Mouse (Mus musculus) CH12.LX (cell line): ENCODE data around the gene Prom2.

Source experiments
- BHLHE40 ChIP-seq: IDR thresholded peaks from 2 replicates; pipeline ENCODE4 v1.6.1; 2011; ENCODE audit warnings: mild to moderate bottlenecking, low read depth, low read length, improper control_type of control experiment
- CTCF ChIP-seq, 2 experiments: IDR thresholded peaks in 1 of 2; conservative IDR thresholded peaks in 1 of 2; 2 replicates each; pipeline ENCODE4 v1.5.1; 2011 to 2012; ENCODE audit warnings: low read depth in 2 of 2, low read length in 2 of 2, improper control_type of control experiment in 1 of 2, inconsistent platforms in 1 of 2, mild to moderate bottlenecking in 1 of 2, moderate library complexity in 1 of 2
- E2F4 ChIP-seq: IDR thresholded peaks from 2 replicates; pipeline ENCODE4 v1.6.1; 2011; ENCODE audit warnings: low read depth, low read length, improper control_type of control experiment; ENCODE audit not compliant: insufficient replicate concordance
- ELF1 ChIP-seq: IDR thresholded peaks from 2 replicates; pipeline ENCODE4 v1.6.1; 2014; ENCODE audit warnings: low read depth, mild to moderate bottlenecking, inconsistent platforms, low read length, improper control_type of control experiment
- EP300 ChIP-seq: IDR thresholded peaks from 2 replicates; pipeline ENCODE4 v1.6.1; 2011; ENCODE audit warnings: low read length, improper control_type of control experiment
- HCFC1 ChIP-seq: IDR thresholded peaks from 2 replicates; pipeline ENCODE4 v1.6.1; 2012; ENCODE audit warnings: low read depth, mild to moderate bottlenecking, inconsistent platforms, low read length, improper control_type of control experiment
- MAFK ChIP-seq: IDR thresholded peaks from 2 replicates; pipeline ENCODE4 v1.6.1; 2011; ENCODE audit warnings: low read length, improper control_type of control experiment; ENCODE audit not compliant: insufficient replicate concordance
- MAX ChIP-seq: IDR thresholded peaks from 2 replicates; pipeline ENCODE4 v1.6.1; 2011; ENCODE audit warnings: low read length, improper control_type of control experiment
- POLR2A ChIP-seq: IDR thresholded peaks from 2 replicates; pipeline ENCODE4 v1.6.1; 2011; ENCODE audit warnings: low read depth, mild to moderate bottlenecking, improper control_type of control experiment, low read length
- TBP ChIP-seq: conservative IDR thresholded peaks from 2 replicates; pipeline ENCODE4 v1.6.1; 2011; ENCODE audit warnings: low read depth, low read length, improper control_type of control experiment
- TCF12 ChIP-seq: IDR thresholded peaks from 2 replicates; pipeline ENCODE4 v1.6.1; 2014; ENCODE audit warnings: low read depth, mild to moderate bottlenecking, inconsistent platforms, low read length, improper control_type of control experiment
- ZMIZ1 ChIP-seq: IDR thresholded peaks from 2 replicates; pipeline ENCODE4 v1.6.1; 2012; ENCODE audit warnings: low read depth, mild to moderate bottlenecking, inconsistent platforms, low read length, improper control_type of control experiment

GRCm38 (mm10) chr2:127507967-127508660 is 33.2 kb downstream of the Prom2 start:
- TF ChIP-seq POLR2A (no peak), EP300 (no peak), CTCF (conservative IDR thresholded peaks at IDR 0.05 in 1 of 2, IDR thresholded peaks at IDR 0.05 in 1 of 2; ENCODE audit: low read depth in 2 of 2, low read length in 2 of 2) (no peak), HCFC1 (no peak), TCF12 (no peak), ZMIZ1 (no peak), BHLHE40 (no peak), E2F4 (no peak), ELF1 (no peak), TBP (no peak), MAFK (no peak), MAX (no peak)
